Mouse (Mus musculus): ENCODE data around the gene Myo15. TPM values are rescaled to one million over a fixed set of nuclear protein-coding genes. Genes with fewer than 3 reads are reported as not detected.

Myo15 gene
- polyA plus RNA-seq, 1 experiment from 2014 or later = 0.02 TPM

GRCm38 (mm10) chr11:60454745-60455087 lies 14.4 kb upstream of the Myo15 start:
- under 1% methylated on average over 17 of the region's 17 CpGs for WGBS
- Histone ChIP-seq H3K4me3 (peak overlapping the region; percentile 87), H3K27ac (peak overlapping the region; percentile 88), H3K36me3 (replicated peaks) (peaks cover 41% of the 10 kb centered on the region), H3K27me3 (ENCODE audit: poor library complexity, severe bottlenecking) (no peaks in the 10 kb centered on the region), H3K4me1 (peaks cover 20% of the 10 kb centered on the region), H3K9me3 (no peaks in the 10 kb centered on the region)
- DNase-seq (ENCODE audit: extremely low spot score, low spot score) = no peak

GRCm38 (mm10) chr11:60457973-60458372 lies 11.2 kb upstream of the Myo15 start:
- peaks cover 20% of the 10 kb centered on the region for H3K4me1 ChIP-seq
- H3K4me3 ChIP-seq = no peak overlapping the region
- H3K36me3 ChIP-seq (replicated peaks) = peaks cover 73% of the 10 kb centered on the region
- no peak for DNase-seq (ENCODE audit: extremely low spot score, low spot score)
- no peak overlapping the region for H3K27ac ChIP-seq
- no peaks in the 10 kb centered on the region for H3K27me3 ChIP-seq (ENCODE audit: poor library complexity, severe bottlenecking)
- H3K9me3 ChIP-seq = no peaks in the 10 kb centered on the region
- WGBS = 85% methylated on average over 1 of the region's 1 CpGs

GRCm38 (mm10) chr11:60465943-60466380 lies 3.2 kb upstream of the Myo15 start:
- Histone ChIP-seq H3K27me3 (ENCODE audit: poor library complexity, severe bottlenecking) (no peaks in the 10 kb centered on the region), H3K4me1 (no peaks in the 10 kb centered on the region), H3K27ac (no peak overlapping the region), H3K4me3 (no peak overlapping the region), H3K9me3 (no peaks in the 10 kb centered on the region), H3K36me3 (replicated peaks) (peaks cover 95% of the 10 kb centered on the region)
- peak; percentile 29 for DNase-seq (ENCODE audit: extremely low spot score, low spot score)
- WGBS = 92% methylated on average over 2 of the region's 2 CpGs

- Histone ChIP-seq H3K27me3 (ENCODE audit: poor library complexity, severe bottlenecking) (no peaks in the 10 kb centered on the region), H3K4me3 (no peak overlapping the region), H3K4me1 (no peaks in the 10 kb centered on the region), H3K27ac (no peak overlapping the region), H3K9me3 (no peaks in the 10 kb centered on the region), H3K36me3 (replicated peaks) (peaks cover 47% of the 10 kb centered on the region)
- no peak for DNase-seq (ENCODE audit: extremely low spot score, low spot score)
- 86% methylated on average over 9 of the region's 9 CpGs for WGBS
These were observed 1.6 kb downstream of the Myo15 start for GRCm38 (mm10) chr11:60470743-60471142.

GRCm38 (mm10) chr11:60474534-60474933 lies 5.4 kb downstream of the Myo15 start:
- Histone ChIP-seq H3K36me3 (replicated peaks) (peaks cover 9% of the 10 kb centered on the region), H3K27ac (no peak overlapping the region), H3K27me3 (ENCODE audit: poor library complexity, severe bottlenecking) (0 out of 2 replicates have a peak, but pooled peaks cover 7% of the 10 kb centered on the region), H3K4me1 (peaks cover 6% of the 10 kb centered on the region; the same call in 1 of the 2 replicates), H3K9me3 (no peaks in the 10 kb centered on the region), H3K4me3 (no peak overlapping the region)
- WGBS = 83% methylated on average over 5 of the region's 5 CpGs
- DNase-seq (ENCODE audit: extremely low spot score, low spot score) = no peak

GRCm38 (mm10) chr11:60475668-60476362 lies 6.7 kb downstream of the Myo15 start:
- H3K27ac ChIP-seq = no peak overlapping the region
- no peaks in the 10 kb centered on the region for H3K9me3 ChIP-seq
- no peak overlapping the region for H3K4me3 ChIP-seq
- H3K27me3 ChIP-seq (ENCODE audit: poor library complexity, severe bottlenecking) = 0 out of 2 replicates have a peak, but pooled peaks cover 7% of the 10 kb centered on the region
- DNase-seq (ENCODE audit: extremely low spot score, low spot score) = no peak
- H3K36me3 ChIP-seq (replicated peaks) = no peaks in the 10 kb centered on the region
- 91% methylated on average over 5 of the region's 5 CpGs for WGBS
- H3K4me1 ChIP-seq = peaks cover 6% of the 10 kb centered on the region; the same call in 1 of the 2 replicates

GRCm38 (mm10) chr11:60478121-60478520 lies 9.0 kb downstream of the Myo15 start:
- Histone ChIP-seq H3K36me3 (replicated peaks) (no peaks in the 10 kb centered on the region), H3K4me3 (peak overlapping the region; percentile 1; the same call in 1 of the 2 replicates), H3K27me3 (ENCODE audit: poor library complexity, severe bottlenecking) (0 out of 2 replicates have a peak, but pooled peaks cover 7% of the 10 kb centered on the region), H3K9me3 (no peaks in the 10 kb centered on the region), H3K27ac (peak overlapping the region; percentile 13; the same call in 1 of the 2 replicates), H3K4me1 (peaks cover 6% of the 10 kb centered on the region; the same call in 1 of the 2 replicates)
- no peak for DNase-seq (ENCODE audit: extremely low spot score, low spot score)
- 44% methylated on average over 17 of the region's 17 CpGs for WGBS

- Histone ChIP-seq H3K27me3 (ENCODE audit: poor library complexity, severe bottlenecking) (no peaks in the 10 kb centered on the region), H3K4me1 (no peaks in the 10 kb centered on the region), H3K36me3 (replicated peaks) (no peaks in the 10 kb centered on the region), H3K4me3 (no peak overlapping the region), H3K9me3 (no peaks in the 10 kb centered on the region), H3K27ac (0 out of 2 replicates have a peak overlapping the region, but pooled peaks have one; percentile 30)
- WGBS = 71% methylated on average over 3 of the region's 3 CpGs
- no peak for DNase-seq (ENCODE audit: extremely low spot score, low spot score)
These were observed 17.1 kb downstream of the Myo15 start for GRCm38 (mm10) chr11:60486267-60486666.

- 89% methylated on average over 5 of the region's 5 CpGs for WGBS
- no peaks in the 10 kb centered on the region for H3K27me3 ChIP-seq (ENCODE audit: poor library complexity, severe bottlenecking)
- H3K4me3 ChIP-seq = no peak overlapping the region
- no peaks in the 10 kb centered on the region; the same call in 1 of the 2 replicates for H3K4me1 ChIP-seq
- H3K9me3 ChIP-seq = no peaks in the 10 kb centered on the region
- DNase-seq (ENCODE audit: extremely low spot score, low spot score) = no peak
- no peaks in the 10 kb centered on the region for H3K36me3 ChIP-seq (replicated peaks)
- H3K27ac ChIP-seq = no peak overlapping the region
These were observed 23.6 kb downstream of the Myo15 start for GRCm38 (mm10) chr11:60492726-60493125.

- no peaks in the 10 kb centered on the region for H3K36me3 ChIP-seq (replicated peaks)
- DNase-seq (ENCODE audit: extremely low spot score, low spot score) = no peak
- H3K27ac ChIP-seq = no peak overlapping the region
- H3K9me3 ChIP-seq = no peaks in the 10 kb centered on the region
- no peaks in the 10 kb centered on the region; the same call in 1 of the 2 replicates for H3K4me1 ChIP-seq
- H3K27me3 ChIP-seq (ENCODE audit: poor library complexity, severe bottlenecking) = no peaks in the 10 kb centered on the region
- no peak overlapping the region for H3K4me3 ChIP-seq
- 70% methylated on average over 2 of the region's 2 CpGs for WGBS
These were observed 26.6 kb downstream of the Myo15 start for GRCm38 (mm10) chr11:60495692-60496091.

GRCm38 (mm10) chr11:60507281-60507680 lies 38.1 kb downstream of the Myo15 start:
- Histone ChIP-seq H3K4me3 (no peak overlapping the region), H3K27ac (no peak overlapping the region), H3K9me3 (no peaks in the 10 kb centered on the region), H3K36me3 (replicated peaks) (no peaks in the 10 kb centered on the region), H3K27me3 (ENCODE audit: poor library complexity, severe bottlenecking) (peaks cover 48% of the 10 kb centered on the region), H3K4me1 (peaks cover 17% of the 10 kb centered on the region)
- WGBS = 85% methylated on average over 13 of the region's 13 CpGs
- no peak for DNase-seq (ENCODE audit: extremely low spot score, low spot score)

GRCm38 (mm10) chr11:60508950-60509349 lies 39.8 kb downstream of the Myo15 start:
- Histone ChIP-seq H3K4me1 (peaks cover 17% of the 10 kb centered on the region), H3K27ac (no peak overlapping the region), H3K36me3 (replicated peaks) (no peaks in the 10 kb centered on the region), H3K4me3 (peak overlapping the region; percentile 50), H3K27me3 (ENCODE audit: poor library complexity, severe bottlenecking) (peaks cover 48% of the 10 kb centered on the region), H3K9me3 (no peaks in the 10 kb centered on the region)
- DNase-seq (ENCODE audit: extremely low spot score, low spot score) = no peak
- WGBS = 5% methylated on average over 11 of the region's 11 CpGs

- under 1% methylated on average over 25 of the region's 25 CpGs for WGBS
- Histone ChIP-seq H3K36me3 (replicated peaks) (no peaks in the 10 kb centered on the region), H3K4me3 (peak overlapping the region; percentile 50), H3K27ac (peak overlapping the region; percentile 8; the same call in 1 of the 2 replicates), H3K27me3 (ENCODE audit: poor library complexity, severe bottlenecking) (peaks cover 48% of the 10 kb centered on the region), H3K4me1 (peaks cover 17% of the 10 kb centered on the region), H3K9me3 (no peaks in the 10 kb centered on the region)
- no peak for DNase-seq (ENCODE audit: extremely low spot score, low spot score)
These were observed 40.4 kb downstream of the Myo15 start for GRCm38 (mm10) chr11:60509500-60509899.

Measured in forebrain, embryonic 10.5 days (tissue).